Mouse (Mus musculus): ENCODE data around the gene Bri3.

GRCm38 (mm10) chr5:144260464-144260863 lies 16.2 kb downstream of the Bri3 start:
- TF ChIP-seq CTCF (IDR thresholded peaks at IDR 0.05; ENCODE audit: borderline replicate concordance, insufficient read depth, low read length): no peak
- TF ChIP-seq POLR2A (IDR thresholded peaks at IDR 0.05; ENCODE audit: low read depth, low read length): no peak
